Mouse (Mus musculus) neural tube, embryonic 11.5 days (tissue): ENCODE results near the gene Znrf2. TPM values are rescaled to one million over a fixed set of nuclear protein-coding genes. Genes with fewer than 3 reads are reported as not detected.
A peak's percentile ranks its signal among the peaks of the same experiment; 100 is the strongest.

Source experiments
- ATAC-seq: fragments of 200-750 bp; cut with Nextera tagmentation; 2 replicates; pipeline ENCODE4 v1.8.0; 2017; ENCODE audit warnings: moderate number of reproducible peaks, mild to moderate bottlenecking, moderate TSS enrichment, moderate library complexity; ENCODE audit not compliant: insufficient read depth, low FRiP score, low TSS enrichment
- DNase-seq: peaks from one replicate; pipeline ENCODE4 v3.0.0-alpha.2; 2015; ENCODE audit warnings: low spot score
- H3K27ac ChIP-seq: fragments of 300-500 bp; sonication (generic); 2 replicates; pipeline ENCODE4 v1.5.1; 2014; ENCODE audit warnings: low read depth, mild to moderate bottlenecking, low read length
- H3K27me3 ChIP-seq: fragments of 300-500 bp; sonication (generic); 2 replicates; pipeline ENCODE4 v1.6.1; 2014; ENCODE audit warnings: mild to moderate bottlenecking, low read length, mixed read lengths; ENCODE audit not compliant: control insufficient read depth, insufficient read depth
- H3K36me3 ChIP-seq: fragments of 300-500 bp; sonication (generic); 2 replicates; pipeline ENCODE4 v1.6.1; 2014; ENCODE audit warnings: mild to moderate bottlenecking, low read length, moderate library complexity, mixed read lengths; ENCODE audit not compliant: control insufficient read depth, insufficient read depth
- H3K4me1 ChIP-seq: fragments of 300-500 bp; sonication (generic); 2 replicates; pipeline ENCODE4 v1.6.1; 2014; ENCODE audit warnings: low read length, mixed read lengths; ENCODE audit not compliant: control insufficient read depth, insufficient read depth
- H3K4me2 ChIP-seq: fragments of 300-500 bp; sonication (generic); 2 replicates; pipeline ENCODE4 v1.6.1; 2014; ENCODE audit warnings: low read depth, mild to moderate bottlenecking, moderate library complexity
- H3K4me3 ChIP-seq: fragments of 300-500 bp; sonication (generic); 2 replicates; pipeline ENCODE4 v1.5.1; 2014; ENCODE audit warnings: low read depth, low read length
- H3K9ac ChIP-seq: fragments of 300-500 bp; sonication (generic); 2 replicates; pipeline ENCODE4 v1.6.1; 2014; ENCODE audit warnings: mild to moderate bottlenecking, low read length
- H3K9me3 ChIP-seq: fragments of 300-500 bp; sonication (generic); 2 replicates; pipeline ENCODE4 v1.6.1; 2016; ENCODE audit warnings: low read length; ENCODE audit not compliant: control insufficient read depth
- WGBS: fragments of 180-500 bp; shearing (Covaris S2); extraction: QIAGEN DNeasy Blood & Tissue Kit; methylation state at CpG from one replicate; pipeline ENCODE4 v1.1.7; 2014; 5-methylcytosine and 5-hydroxymethylcytosine counted together
- polyA plus RNA-seq: library from polyadenylated mRNA; unstranded; fragments of >200 nt; fragmentation: Nextera tagmentation; extraction: Ambion mirVana; gene quantifications from 2 replicates; pipeline ENCODE4 v1.2.1, GENCODE M21; 2014

Znrf2 gene
- polyA plus RNA-seq, 1 experiment from 2014 or later = 2.5 TPM

DNA sequence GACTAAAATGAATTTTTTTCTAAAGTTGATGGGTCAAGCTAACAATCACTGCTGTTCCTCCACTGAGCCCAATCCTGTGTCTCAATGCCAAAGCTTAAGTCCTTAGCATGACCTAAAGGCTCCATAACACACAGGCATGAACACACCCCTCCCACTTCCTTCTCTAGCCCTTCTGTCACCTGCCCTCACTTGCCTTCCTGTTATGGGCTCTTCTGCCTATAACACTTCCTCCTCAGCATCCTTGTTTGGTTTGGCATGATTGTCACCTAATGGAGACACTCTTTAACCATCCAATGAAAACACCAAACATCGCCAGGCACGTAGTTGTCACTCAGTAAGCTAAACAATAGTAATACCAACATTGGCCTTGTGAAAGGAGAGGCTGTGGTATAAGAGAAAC lies 85.8 kb downstream of the Znrf2 start:
- H3K36me3 ChIP-seq = no peaks in the 10 kb centered on the region
- no peak overlapping the region for H3K27ac ChIP-seq
- H3K27me3 ChIP-seq = no peaks in the 10 kb centered on the region
- no peak overlapping the region for H3K9ac ChIP-seq
- no peaks in the 10 kb centered on the region for H3K9me3 ChIP-seq
- 83% methylated on average over 2 of the region's 2 CpGs for WGBS
- H3K4me2 ChIP-seq = no peak overlapping the region
- ATAC-seq (no peak), DNase-seq (no peak)
- H3K4me1 ChIP-seq = no peaks in the 10 kb centered on the region
- no peak overlapping the region for H3K4me3 ChIP-seq

DNA sequence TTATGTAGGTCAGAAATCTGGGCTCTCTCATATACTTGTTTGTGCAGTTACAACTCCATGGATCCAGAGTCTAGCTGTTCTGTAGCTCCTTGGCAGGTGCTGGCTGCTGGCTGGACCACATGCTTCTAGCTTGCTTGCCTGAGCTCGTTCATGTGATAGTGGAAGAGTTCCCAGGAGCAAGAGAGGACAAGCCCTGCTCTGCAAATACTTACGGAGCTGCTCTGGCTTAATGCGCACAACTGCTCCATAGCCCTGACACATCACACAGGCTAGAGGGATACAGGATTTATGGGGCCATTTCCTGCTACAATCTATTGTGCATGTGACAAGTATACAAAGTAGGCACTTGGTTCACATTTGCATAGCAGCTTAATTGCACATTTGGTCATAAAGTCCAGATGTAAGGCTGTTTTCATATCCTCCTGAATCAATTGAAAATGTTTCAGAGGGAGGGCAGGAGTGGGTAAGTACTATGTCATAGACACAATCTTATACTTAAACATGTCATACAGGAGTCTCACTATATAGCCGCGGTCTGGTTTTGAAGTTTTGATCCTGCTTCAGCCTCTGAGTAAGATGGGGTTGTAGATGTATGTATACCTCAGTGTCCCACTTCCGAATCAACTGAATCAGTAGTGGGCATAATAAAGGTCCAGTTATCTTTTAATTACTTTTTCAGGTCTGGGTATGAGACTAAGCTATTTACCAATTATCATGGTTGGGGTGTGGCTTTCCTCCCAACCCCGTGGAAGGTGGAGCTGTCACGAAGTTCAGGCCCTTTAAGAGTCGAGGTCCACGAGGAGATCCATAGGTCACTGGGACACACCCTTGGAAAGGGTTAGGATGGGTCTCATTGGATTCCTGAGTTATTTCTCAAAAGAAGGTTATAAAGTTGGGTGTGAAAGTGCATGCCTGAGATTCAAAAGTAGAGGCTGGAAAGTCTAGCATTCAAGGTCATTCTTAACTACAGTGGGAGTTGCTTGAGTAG lies 89.6 kb downstream of the Znrf2 start:
- no peaks in the 10 kb centered on the region for H3K36me3 ChIP-seq
- no peaks in the 10 kb centered on the region for H3K27me3 ChIP-seq
- 84% methylated on average over 10 of the region's 10 CpGs for WGBS
- no peak overlapping the region for H3K9ac ChIP-seq
- H3K4me1 ChIP-seq = no peaks in the 10 kb centered on the region
- no peak overlapping the region for H3K4me2 ChIP-seq
- H3K27ac ChIP-seq = no peak overlapping the region
- no peaks in the 10 kb centered on the region for H3K9me3 ChIP-seq
- ATAC-seq = 0 out of 2 replicates have a peak, but pooled peaks have one; percentile 38
- H3K4me3 ChIP-seq = no peak overlapping the region
- no peak for DNase-seq

DNA sequence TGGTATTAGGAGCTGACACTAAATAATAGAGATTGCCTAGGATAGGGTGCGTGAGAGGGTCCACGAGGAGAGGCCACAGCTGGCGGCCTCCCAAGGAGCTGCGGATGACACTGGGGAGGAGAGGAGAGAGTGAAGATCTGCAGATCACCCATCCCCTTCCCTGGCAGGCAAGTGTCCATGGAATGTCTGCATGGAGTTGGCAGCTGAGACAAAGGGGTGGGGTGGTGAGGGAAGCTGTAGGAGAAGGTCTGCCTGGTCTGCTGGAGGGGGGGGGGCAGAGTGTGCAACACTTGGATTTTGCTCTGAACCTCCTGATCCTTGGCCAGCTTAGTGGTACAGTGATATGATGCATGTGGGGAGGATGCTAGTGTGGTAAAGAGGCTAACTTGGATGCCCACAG lies 98.3 kb downstream of the Znrf2 start:
- ATAC-seq (no peak), DNase-seq (no peak)
- H3K36me3 ChIP-seq = no peaks in the 10 kb centered on the region
- H3K9me3 ChIP-seq = no peaks in the 10 kb centered on the region
- no peaks in the 10 kb centered on the region for H3K27me3 ChIP-seq
- WGBS = 91% methylated on average over 4 of the region's 4 CpGs
- H3K4me1 ChIP-seq = no peaks in the 10 kb centered on the region
- no peak overlapping the region for H3K4me2 ChIP-seq
- H3K9ac ChIP-seq = no peak overlapping the region
- H3K27ac ChIP-seq = no peak overlapping the region
- H3K4me3 ChIP-seq = no peak overlapping the region

DNA sequence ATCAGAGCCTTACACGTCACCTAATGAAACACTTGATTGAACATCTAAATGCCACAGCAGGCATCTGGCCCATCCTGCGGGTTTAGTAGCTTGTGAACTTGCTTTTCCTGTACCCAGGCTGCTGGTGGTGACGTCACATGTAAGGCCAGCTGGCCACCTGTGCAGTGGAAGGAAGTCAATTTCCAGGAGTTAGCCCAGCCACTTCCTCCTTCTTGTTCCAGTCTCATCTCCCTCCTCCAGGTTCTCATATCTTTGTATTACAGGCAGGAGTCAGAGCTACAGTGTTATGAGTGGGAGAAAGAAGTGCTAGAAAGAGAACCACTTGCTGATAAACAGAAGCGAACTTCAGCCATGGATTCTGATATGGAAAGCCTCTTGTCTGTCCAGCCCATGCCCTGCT lies 99.4 kb downstream of the Znrf2 start:
- H3K9me3 ChIP-seq = no peaks in the 10 kb centered on the region
- no peak for ATAC-seq
- no peak for DNase-seq

DNA sequence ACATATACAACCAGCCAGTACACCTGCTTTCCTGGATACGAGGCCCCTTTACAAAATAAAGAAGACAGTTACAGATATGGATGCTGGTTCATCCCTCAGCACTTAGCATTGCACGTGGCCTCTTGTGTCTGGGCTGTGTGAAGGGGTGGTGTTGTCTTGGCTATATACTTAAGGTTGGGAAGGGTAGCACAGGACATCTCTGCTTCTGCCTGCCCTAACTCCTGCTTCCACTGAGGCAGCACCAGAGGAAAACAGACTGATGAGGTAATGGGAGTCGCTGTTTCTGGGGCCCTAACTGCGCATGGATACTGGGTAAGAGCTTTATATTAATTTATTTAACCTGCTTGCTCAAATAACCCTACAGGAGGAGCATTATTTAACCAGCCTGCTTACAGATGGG lies 100.2 kb downstream of the Znrf2 start:
- Histone ChIP-seq H3K9me3 (no peaks in the 10 kb centered on the region), H3K4me2 (no peak overlapping the region), H3K9ac (no peak overlapping the region), H3K4me3 (no peak overlapping the region), H3K27ac (no peak overlapping the region), H3K36me3 (no peaks in the 10 kb centered on the region), H3K27me3 (no peaks in the 10 kb centered on the region), H3K4me1 (no peaks in the 10 kb centered on the region)
- ATAC-seq = no peak
- 82% methylated on average over 4 of the region's 4 CpGs for WGBS
- no peak for DNase-seq

More for the DNA sequence above, 99.4 kb downstream of the Znrf2 start:
- Histone ChIP-seq H3K4me1 (no peaks in the 10 kb centered on the region), H3K27me3 (no peaks in the 10 kb centered on the region), H3K36me3 (no peaks in the 10 kb centered on the region), H3K4me2 (no peak overlapping the region), H3K4me3 (no peak overlapping the region), H3K27ac (no peak overlapping the region), H3K9ac (no peak overlapping the region)
- 73% methylated on average over 4 of the region's 4 CpGs for WGBS

DNA sequence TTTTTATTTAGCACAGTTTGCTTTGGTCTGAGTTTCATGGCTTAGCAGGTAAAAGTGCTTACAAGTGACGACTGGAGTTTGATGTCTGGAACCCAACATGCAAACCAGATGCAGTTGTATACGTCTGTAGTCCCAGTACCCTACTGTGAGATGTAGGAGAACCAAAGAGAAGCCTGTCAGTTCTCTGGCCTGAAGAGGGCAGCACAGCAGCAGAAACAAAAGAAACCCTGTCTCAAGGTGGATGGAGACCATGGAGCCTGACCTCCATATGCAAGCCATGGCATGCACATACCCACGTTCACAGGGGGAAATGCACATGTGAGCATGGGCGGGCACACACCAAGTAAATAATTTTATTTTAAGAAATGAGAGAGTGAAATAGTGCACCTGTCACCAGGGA lies 100.8 kb downstream of the Znrf2 start:
- no peak overlapping the region for H3K9ac ChIP-seq
- H3K4me2 ChIP-seq = no peak overlapping the region
- DNase-seq (peak; percentile 41), ATAC-seq (no peak)
- no peak overlapping the region for H3K27ac ChIP-seq
- no peaks in the 10 kb centered on the region for H3K9me3 ChIP-seq
- H3K36me3 ChIP-seq = no peaks in the 10 kb centered on the region
- 45% methylated on average over 4 of the region's 4 CpGs for WGBS
- H3K4me3 ChIP-seq = no peak overlapping the region
- H3K4me1 ChIP-seq = no peaks in the 10 kb centered on the region
- no peaks in the 10 kb centered on the region for H3K27me3 ChIP-seq

DNA sequence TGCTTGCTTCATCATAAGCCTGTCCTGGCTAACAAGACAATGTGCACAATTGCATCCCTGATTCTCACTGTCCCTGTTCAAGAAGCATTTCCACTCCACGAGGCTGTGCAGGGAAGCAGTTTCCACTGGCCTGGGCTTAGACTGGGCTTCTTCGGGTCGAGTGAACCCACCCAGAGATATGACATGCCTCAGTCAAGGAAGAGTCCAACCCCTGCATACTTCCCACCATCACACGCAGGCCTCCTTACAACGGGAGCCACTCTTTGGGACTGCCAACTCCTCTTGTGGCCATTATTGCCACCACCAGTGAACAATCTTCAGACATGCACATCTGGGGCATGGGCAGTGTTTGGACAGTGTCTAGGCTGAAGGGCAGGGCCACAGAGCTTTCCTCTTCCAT lies 101.8 kb downstream of the Znrf2 start:
- no peak overlapping the region for H3K4me3 ChIP-seq
- H3K27me3 ChIP-seq = no peaks in the 10 kb centered on the region
- H3K36me3 ChIP-seq = no peaks in the 10 kb centered on the region
- 94% methylated on average over 5 of the region's 5 CpGs for WGBS
- H3K27ac ChIP-seq = no peak overlapping the region
- no peaks in the 10 kb centered on the region for H3K4me1 ChIP-seq
- H3K4me2 ChIP-seq = no peak overlapping the region
- ATAC-seq (no peak), DNase-seq (no peak)
- no peaks in the 10 kb centered on the region for H3K9me3 ChIP-seq
- H3K9ac ChIP-seq = no peak overlapping the region

DNA sequence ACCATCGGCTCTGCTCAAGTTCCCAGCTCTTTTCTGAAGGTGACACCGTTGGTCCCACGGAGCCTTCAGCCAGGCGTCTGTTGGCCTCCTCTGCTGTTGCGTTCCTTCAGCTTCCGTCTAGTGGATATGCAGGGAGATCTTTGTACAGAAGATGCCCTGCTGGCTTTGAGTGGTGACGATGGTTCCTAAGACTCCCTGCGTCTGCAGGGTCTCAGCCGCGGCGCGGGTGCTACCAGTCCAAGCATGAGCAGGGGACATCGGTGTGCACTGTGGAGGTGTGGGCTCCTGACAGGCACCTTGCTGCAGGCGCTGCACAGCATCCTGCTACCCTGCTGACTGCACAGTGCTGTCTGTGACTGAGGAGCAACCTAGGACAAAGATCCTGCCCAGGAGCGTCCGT lies 107.8 kb downstream of the Znrf2 start:
- ATAC-seq = no peak
- H3K4me1 ChIP-seq = no peaks in the 10 kb centered on the region
- 91% methylated on average over 16 of the region's 16 CpGs for WGBS

More for the DNA sequence above, 107.8 kb downstream of the Znrf2 start:
- Histone ChIP-seq H3K4me3 (no peak overlapping the region), H3K4me2 (no peak overlapping the region), H3K9me3 (no peaks in the 10 kb centered on the region), H3K27me3 (no peaks in the 10 kb centered on the region), H3K9ac (no peak overlapping the region), H3K36me3 (no peaks in the 10 kb centered on the region), H3K27ac (no peak overlapping the region)
- DNase-seq = no peak
